Mouse (Mus musculus) gastrocnemius, postnatal 25 days (tissue): ENCODE measurements around the gene Per1. TPM values are rescaled to one million over a fixed set of nuclear protein-coding genes. Genes with fewer than 3 reads are reported as not detected.

Source experiments
- DNase-seq: peaks from one replicate; pipeline ENCODE4 v3.0.0; 2022
- total RNA-seq, 2 experiments: library from RNA; stranded (reverse); gene quantifications; 1 replicate in 1 of 2; 2 replicates in 1 of 2; pipeline ENCODE4 v1.2.3; 2021

Gene Per1
- total RNA-seq, 2 experiments from 2014 or later: 21.0 to 50.8 TPM

GRCm38 (mm10) chr11:69099177-69099914, 4.3 kb downstream of the Per1 start:
- peak; percentile 89 for DNase-seq

- peak; percentile 96 for DNase-seq
Observed at GRCm38 (mm10) chr11:69099915-69100345, 4.9 kb downstream of the Per1 start.

DNA sequence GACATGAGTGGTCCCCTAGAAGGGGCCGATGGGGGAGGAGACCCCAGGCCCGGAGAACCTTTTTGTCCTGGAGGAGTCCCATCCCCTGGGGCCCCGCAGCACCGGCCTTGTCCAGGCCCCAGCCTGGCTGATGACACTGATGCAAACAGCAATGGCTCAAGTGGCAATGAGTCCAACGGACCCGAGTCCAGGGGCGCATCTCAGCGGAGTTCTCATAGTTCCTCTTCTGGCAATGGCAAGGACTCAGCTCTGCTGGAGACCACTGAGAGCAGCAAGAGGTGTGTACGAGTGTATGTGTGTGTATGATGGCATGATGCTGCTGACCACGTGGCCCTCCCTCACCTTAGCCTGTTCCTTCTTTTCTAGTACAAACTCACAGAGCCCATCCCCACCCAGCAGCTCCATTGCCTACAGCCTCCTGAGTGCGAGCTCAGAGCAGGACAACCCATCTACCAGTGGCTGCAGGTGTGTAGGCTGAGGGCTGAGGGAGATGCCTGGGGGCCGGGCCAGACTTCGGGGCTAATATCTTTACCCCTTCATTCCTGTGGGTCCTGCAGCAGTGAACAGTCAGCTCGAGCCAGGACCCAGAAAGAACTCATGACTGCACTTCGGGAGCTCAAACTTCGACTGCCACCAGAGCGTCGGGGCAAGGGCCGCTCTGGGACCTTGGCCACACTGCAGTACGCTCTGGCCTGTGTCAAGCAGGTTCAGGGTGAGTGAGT, 5.8 kb downstream of the Per1 start:
- DNase-seq: peak; percentile 53

DNA sequence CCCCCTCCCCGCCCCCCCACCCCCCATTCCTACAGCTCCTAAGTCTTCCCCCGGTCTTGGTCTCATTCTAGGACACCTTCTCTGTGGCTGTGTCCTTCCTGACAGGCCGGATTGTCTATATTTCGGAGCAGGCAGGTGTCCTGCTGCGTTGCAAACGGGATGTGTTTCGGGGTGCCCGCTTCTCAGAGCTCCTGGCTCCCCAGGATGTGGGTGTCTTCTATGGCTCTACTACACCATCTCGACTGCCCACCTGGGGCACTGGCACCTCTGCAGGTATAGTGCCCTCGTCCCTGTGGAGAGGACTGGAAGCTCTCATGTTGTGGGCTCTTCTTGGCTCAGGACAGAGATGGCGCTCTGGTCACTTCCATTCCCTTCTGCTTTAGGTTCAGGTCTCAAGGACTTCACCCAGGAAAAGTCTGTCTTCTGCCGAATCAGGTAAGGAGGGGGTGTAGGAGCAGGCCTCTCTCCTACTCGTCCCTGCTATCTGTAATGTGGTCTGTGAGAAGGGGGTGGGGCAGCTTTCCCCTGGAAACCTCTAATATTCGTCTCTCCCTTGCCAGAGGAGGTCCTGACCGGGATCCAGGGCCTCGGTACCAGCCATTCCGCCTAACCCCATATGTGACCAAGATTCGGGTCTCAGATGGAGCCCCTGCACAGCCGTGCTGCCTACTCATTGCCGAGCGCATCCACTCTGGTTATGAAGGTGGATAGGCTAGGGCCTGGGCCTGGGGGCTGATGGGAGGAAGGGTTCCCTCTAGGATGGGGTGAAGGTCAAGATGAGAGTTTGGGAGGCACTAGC, 6.8 kb downstream of the Per1 start:
- no peak for DNase-seq

DNA sequence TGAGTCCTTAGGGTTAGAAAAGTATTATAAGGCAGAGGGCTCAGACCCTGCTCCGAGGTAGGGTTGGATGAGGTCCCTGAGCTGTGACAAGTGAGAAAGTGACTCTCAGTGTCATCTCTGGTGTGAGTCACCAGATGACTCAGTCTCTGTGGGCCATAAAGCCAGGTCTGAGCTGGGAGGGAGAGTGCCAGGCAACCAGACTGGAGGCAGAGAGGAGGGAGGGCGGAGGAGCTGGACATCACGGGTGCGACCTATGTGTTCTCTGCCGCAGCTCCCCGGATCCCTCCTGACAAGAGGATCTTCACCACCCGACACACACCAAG, 7.3 kb downstream of the Per1 start:
- no peak for DNase-seq

GRCm38 (mm10) chr11:69103121-69103520, 8.1 kb downstream of the Per1 start:
- DNase-seq: no peak

- DNase-seq: no peak
Observed at GRCm38 (mm10) chr11:69103531-69104435, 8.8 kb downstream of the Per1 start.

GRCm38 (mm10) chr11:69104487-69104886, 9.5 kb downstream of the Per1 start:
- DNase-seq: no peak

- DNase-seq: no peak
Observed at GRCm38 (mm10) chr11:69105227-69105626, 10.2 kb downstream of the Per1 start.

DNA sequence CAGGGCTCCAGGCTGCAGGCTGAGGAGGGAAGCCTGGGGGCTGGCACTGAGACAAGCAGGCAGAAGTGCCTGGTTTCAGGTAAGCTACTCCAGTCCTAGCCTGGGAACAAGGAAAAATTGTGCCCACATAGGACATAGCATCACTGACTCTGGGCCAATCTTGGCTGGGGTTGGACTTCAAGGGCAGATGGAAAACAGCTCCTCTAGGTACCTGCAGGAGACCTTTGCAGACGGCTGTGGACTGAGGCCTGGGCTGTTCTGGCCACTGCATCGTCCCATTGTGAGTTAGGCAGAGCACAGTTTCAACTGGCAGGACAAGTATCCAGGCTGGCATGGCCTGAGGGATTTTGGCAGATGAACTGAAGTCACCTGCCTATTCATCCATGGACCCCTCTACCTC, 10.8 kb downstream of the Per1 start:
- no peak for DNase-seq

GRCm38 (mm10) chr11:69106299-69106698, 11.3 kb downstream of the Per1 start:
- no peak for DNase-seq

- no peak for DNase-seq
Observed at GRCm38 (mm10) chr11:69106842-69107241, 11.8 kb downstream of the Per1 start.

DNA sequence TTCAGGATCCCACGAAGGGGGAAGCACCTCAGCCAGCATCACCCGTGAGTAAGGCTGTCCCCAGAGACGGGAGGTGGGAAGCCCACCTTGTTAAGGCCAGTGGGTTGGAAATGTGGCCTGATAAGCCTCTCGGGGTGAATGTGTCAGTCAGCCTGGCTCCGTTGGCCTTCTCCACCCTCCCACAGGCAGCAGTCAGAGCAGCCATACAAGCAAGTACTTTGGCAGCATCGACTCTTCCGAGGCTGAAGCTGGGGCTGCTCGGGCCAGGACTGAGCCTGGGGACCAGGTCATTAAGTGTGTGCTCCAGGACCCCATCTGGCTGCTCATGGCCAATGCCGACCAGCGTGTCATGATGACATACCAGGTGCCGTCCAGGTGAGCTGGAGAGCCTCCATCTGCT, 12.7 kb downstream of the Per1 start:
- DNase-seq: no peak

GRCm38 (mm10) chr11:69108223-69108622, 13.2 kb downstream of the Per1 start:
- DNase-seq: no peak

GRCm38 (mm10) chr11:69109032-69109900, 14.2 kb downstream of the Per1 start:
- DNase-seq: no peak

GRCm38 (mm10) chr11:69110319-69111046, 15.5 kb downstream of the Per1 start:
- DNase-seq: peak; percentile 85

DNA sequence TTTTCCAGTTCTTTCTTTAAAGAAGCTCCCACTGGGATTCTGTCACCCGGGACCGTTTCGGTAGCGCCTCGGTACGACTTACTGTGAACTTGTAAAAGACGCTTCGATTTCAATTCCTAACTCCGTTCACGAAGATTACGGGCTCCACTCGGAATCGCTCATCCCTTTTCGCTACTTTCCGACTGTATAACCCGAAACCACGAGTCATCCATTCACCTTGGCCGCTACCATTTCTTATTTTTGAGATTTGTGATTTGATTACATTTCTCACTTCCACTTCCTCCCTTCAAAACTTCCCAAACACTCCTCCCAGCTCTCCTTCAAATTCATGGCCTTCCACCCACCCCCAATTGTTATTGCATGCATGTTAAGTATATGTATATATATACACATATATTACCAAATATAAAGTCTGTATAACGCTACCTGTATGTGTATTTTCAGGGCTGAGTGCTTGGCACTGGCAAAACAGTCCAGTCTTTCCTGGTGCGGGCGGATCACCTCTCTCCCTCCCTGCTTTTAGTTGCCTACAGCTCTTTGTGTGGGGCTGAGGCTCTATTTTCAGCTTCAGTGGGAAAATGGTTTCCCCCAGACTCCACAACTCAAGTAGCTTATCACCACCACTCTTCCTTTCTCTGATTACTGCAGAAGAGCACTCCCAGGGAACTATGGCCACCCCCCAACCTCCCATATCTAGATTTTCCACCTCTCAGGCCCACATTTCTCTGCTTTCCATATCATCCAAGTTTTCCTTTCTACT, 16.2 kb downstream of the Per1 start:
- DNase-seq: no peak

DNA sequence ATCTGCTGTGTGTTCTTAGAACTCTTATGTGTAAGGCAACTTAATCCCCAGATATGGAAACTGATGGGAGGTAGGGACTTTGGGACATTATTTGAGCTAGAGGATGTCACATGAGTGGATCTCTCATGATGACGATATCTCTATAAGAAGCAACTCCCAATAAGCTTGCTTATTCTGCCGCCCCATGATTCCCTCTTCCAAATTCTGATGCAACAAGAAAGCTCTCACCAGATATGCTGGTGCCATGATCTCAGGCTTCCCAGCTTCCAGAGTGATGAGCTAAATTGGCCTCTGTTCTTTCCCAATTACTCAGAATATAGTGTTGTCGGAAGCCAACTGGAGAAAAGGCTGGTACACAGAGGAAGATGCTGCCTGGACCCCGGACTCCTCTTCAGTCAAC, 16.8 kb downstream of the Per1 start:
- DNase-seq: no peak

- no peak for DNase-seq
Observed at GRCm38 (mm10) chr11:69114018-69114417, 19.0 kb downstream of the Per1 start.
